Mouse (Mus musculus) lung, postnatal 0 days (tissue): ENCODE results near the gene Ift52.

ENCODE experiments used
- CTCF ChIP-seq: IDR thresholded peaks from 2 replicates; pipeline ENCODE4 v1.5.1; 2016; ENCODE audit warnings: antibody characterized with exemption, mild to moderate bottlenecking
- EP300 ChIP-seq: IDR thresholded peaks from 2 replicates; pipeline ENCODE4 v1.6.1; 2016; ENCODE audit warnings: antibody characterized with exemption, mild to moderate bottlenecking, control low read depth

- no peak for TF ChIP-seq CTCF
- TF ChIP-seq EP300, result no peak
These were observed 28.9 kb upstream of the Ift52 start for GRCm38 (mm10) chr2:162988235-162988634.
